Mouse (Mus musculus): ENCODE measurements at regions not wholly inside any gene's neighbourhood (a gene's known extent, or its start where the extent isn't known, plus 50 kb on each side); places are given as distances from the start of the nearest gene placed in this dataset.

- TF ChIP-seq HCFC1 (IDR thresholded peaks at IDR 0.05; ENCODE audit: low read depth, low read length) (no peak), EP300 (IDR thresholded peaks at IDR 0.05; ENCODE audit: low read depth in 1 of 2, low read length in 2 of 2) (no peak), ZC3H11A (IDR thresholded peaks at IDR 0.05; ENCODE audit: low read depth, low read length) (no peak), POLR2A (IDR thresholded peaks at IDR 0.05; ENCODE audit: control insufficient read depth in 1 of 2, insufficient read depth in 1 of 2, low read depth in 1 of 2, low read length in 2 of 2, poor library complexity in 1 of 2) (no peak), RCOR1 (IDR thresholded peaks at IDR 0.05; ENCODE audit: low read depth, low read length) (no peak), CTCF (IDR thresholded peaks at IDR 0.05 in 2 of 3, conservative IDR thresholded peaks at IDR 0.05 in 1 of 3; ENCODE audit: control insufficient read depth in 1 of 3, insufficient read depth in 1 of 3, low read depth in 2 of 3, low read length in 3 of 3, poor library complexity in 1 of 3, severe bottlenecking in 1 of 3) (no peak), SIN3A (IDR thresholded peaks at IDR 0.05; ENCODE audit: low read length) (no peak), POLR2AphosphoS2 (IDR thresholded peaks at IDR 0.05; ENCODE audit: low read length) (no peak), CHD2 (IDR thresholded peaks at IDR 0.05; ENCODE audit: low read length) (no peak), TCF12 (IDR thresholded peaks at IDR 0.05; ENCODE audit: low read depth, low read length) (no peak), E2F4 (IDR thresholded peaks at IDR 0.05; ENCODE audit: borderline replicate concordance, low read depth, low read length) (no peak), RAD21 (IDR thresholded peaks at IDR 0.05; ENCODE audit: low read depth, low read length) (no peak), USF1 (IDR thresholded peaks at IDR 0.05; ENCODE audit: low read depth, low read length) (no peak), MAZ (IDR thresholded peaks at IDR 0.05; ENCODE audit: low read depth, low read length) (no peak)
Observed at GRCm38 (mm10) chr3:104336308-104336707, 116.1 kb upstream of the Magi3 start.

Measured in MEL (cell line).